Comparison of ENCODE assay signal across 20 mouse cellular contexts in the genomic region with DNA sequence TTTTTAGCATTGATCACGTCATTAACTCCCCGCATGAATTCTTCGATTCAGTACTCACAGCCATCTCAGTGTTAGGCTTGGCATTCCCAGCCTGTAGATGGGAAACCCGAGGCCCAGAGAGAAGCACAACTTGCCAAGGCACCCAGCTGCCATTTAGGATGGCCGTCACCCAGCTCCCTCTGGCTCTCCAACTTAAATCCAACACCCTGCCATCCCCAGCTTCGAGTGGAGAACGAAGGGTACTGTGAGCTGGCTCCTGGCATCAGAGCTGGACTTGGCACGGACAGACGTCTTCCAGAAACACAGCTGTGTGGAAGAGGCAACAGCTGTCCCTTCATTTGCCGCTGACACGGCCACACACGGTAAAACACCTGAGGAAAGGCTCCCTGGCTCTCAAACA. TPM values are rescaled to one million over a fixed set of nuclear protein-coding genes. Genes with fewer than 3 reads are reported as not detected.
DNase-seq lines count a peak whose midpoint lies in the region; ATAC-seq and TF ChIP-seq lines count a peak whose summit lies in the region.
"Had no signal": no experiment of that assay in that cellular context is flagged by ENCODE, and none has a peak within 500 bp of the region (broad histone marks: within the 10 kb centered on the region; RNA-seq: fewer than 3 reads in every experiment).

TSS of gene Hrk (plus strand) at position 68 of the 400 bp plus-strand sequence.

- peak; percentile 43 for DNase-seq in forebrain, postnatal 0 days
- DNase-seq in right cerebral cortex, postnatal 4 days: peak; percentile 17
- DNase-seq in right cerebral cortex, adult 18-20 months: no peak
- DNase-seq in layer of hippocampus, postnatal 25 days (ENCODE audit: extremely low spot score in 1 of 2, low spot score in 1 of 2): no peak
- DNase-seq in skeletal muscle tissue, adult 2 months (ENCODE audit: low read depth, low spot score): peak; percentile 80
- no peak for DNase-seq in adrenal gland, postnatal 10 days
- DNase-seq in spleen, postnatal 14 days (ENCODE audit: low spot score in 2 of 2): no peak
- DNase-seq: cerebellum, adult 11 months; embryo, embryonic 11 days; heart, adult 11 months; lung, postnatal 10 days had no signal

- WGBS in forebrain, postnatal 0 days: 52% methylated on average over 12 of the region's 12 CpGs
- 60% methylated on average over 12 of the region's 12 CpGs for WGBS in forebrain, embryonic 16.5 days

- H3K27me3 ChIP-seq in forebrain, postnatal 0 days (ENCODE audit: insufficient read depth, low read length): peaks cover 12% of the 10 kb centered on the region; the same call in 1 of the 2 replicates
- peaks cover 29% of the 10 kb centered on the region for H3K27me3 ChIP-seq in forebrain, embryonic 16.5 days (replicated peaks; ENCODE audit: control insufficient read depth, insufficient read depth, low read length)

- H3K36me3 ChIP-seq in forebrain, postnatal 0 days (ENCODE audit: insufficient read depth): no peaks in the 10 kb centered on the region
- no peaks in the 10 kb centered on the region for H3K36me3 ChIP-seq in forebrain, embryonic 16.5 days (ENCODE audit: control insufficient read depth, insufficient read depth)
- H3K36me3 ChIP-seq: forebrain, embryonic 12.5 days; heart, embryonic 15.5 days; hindbrain, embryonic 13.5 days; intestine, embryonic 15.5 days; limb, embryonic 12.5 days had no signal

- H3K4me3 ChIP-seq in forebrain, postnatal 0 days (ENCODE audit: low read depth, low read length): no peak within 1 kb of the TSS
- H3K4me3 ChIP-seq in forebrain, embryonic 16.5 days (replicated peaks; ENCODE audit: low read length): no peak within 1 kb of the TSS
- H3K4me3 ChIP-seq: forebrain, embryonic 12.5 days; heart, embryonic 15.5 days; hindbrain, embryonic 13.5 days; intestine, embryonic 15.5 days; limb, embryonic 12.5 days had no signal

- no peak for ATAC-seq in forebrain, postnatal 0 days
- no peak for ATAC-seq in forebrain, embryonic 16.5 days
- ATAC-seq: intestine, embryonic 15.5 days had no signal

- H3K9me3 ChIP-seq in forebrain, postnatal 0 days (ENCODE audit: low read length): no peaks in the 10 kb centered on the region
- H3K9me3 ChIP-seq in forebrain, embryonic 16.5 days (ENCODE audit: control insufficient read depth, low read length): no peaks in the 10 kb centered on the region
- H3K9me3 ChIP-seq: forebrain, embryonic 12.5 days; heart, embryonic 15.5 days; hindbrain, embryonic 13.5 days; intestine, embryonic 15.5 days; limb, embryonic 12.5 days had no signal

- H3K9ac ChIP-seq in forebrain, postnatal 0 days: no peak within 1 kb of the TSS
- no peak within 1 kb of the TSS for H3K9ac ChIP-seq in forebrain, embryonic 16.5 days (replicated peaks; ENCODE audit: low read depth, low read length)
- H3K9ac ChIP-seq: forebrain, embryonic 12.5 days; heart, embryonic 15.5 days; hindbrain, embryonic 13.5 days; intestine, embryonic 15.5 days; limb, embryonic 12.5 days; liver, embryonic 14.5 days had no signal

- no peak for TF ChIP-seq CTCF in forebrain, postnatal 0 days (IDR thresholded peaks at IDR 0.05; ENCODE audit: low read depth)

- H3K27ac ChIP-seq in forebrain, postnatal 0 days (ENCODE audit: low read depth, low read length): no peak within 1 kb of the TSS
- H3K27ac ChIP-seq in forebrain, embryonic 16.5 days (ENCODE audit: low read length): no peak within 1 kb of the TSS
- H3K27ac ChIP-seq: forebrain, embryonic 12.5 days; heart, embryonic 15.5 days; hindbrain, embryonic 13.5 days; intestine, embryonic 15.5 days; kidney, postnatal 0 days; limb, embryonic 12.5 days; liver, embryonic 14.5 days had no signal

- H3K4me1 ChIP-seq in forebrain, postnatal 0 days (ENCODE audit: insufficient read depth): 0 out of 2 replicates have a peak, but pooled peaks cover 4% of the 10 kb centered on the region
- peaks cover 4% of the 10 kb centered on the region for H3K4me1 ChIP-seq in forebrain, embryonic 16.5 days (replicated peaks; ENCODE audit: control insufficient read depth, insufficient read depth, low read length)

- H3K4me2 ChIP-seq in forebrain, postnatal 0 days (ENCODE audit: low read depth): no peak within 1 kb of the TSS
- H3K4me2 ChIP-seq in forebrain, embryonic 16.5 days (ENCODE audit: low read length): no peak within 1 kb of the TSS
- H3K4me2 ChIP-seq: forebrain, embryonic 12.5 days; heart, embryonic 15.5 days; hindbrain, embryonic 13.5 days; intestine, embryonic 15.5 days; limb, embryonic 12.5 days had no signal

RNA-seq across cellular contexts. Expression of gene Hrk, which starts in this region (rescaled TPM):
- total RNA-seq in forebrain, postnatal 0 days (2014; rRNA removed): 17.3 and 26.3 TPM in 2 replicates
- 4.7 and 8.4 TPM in 2 replicates for polyA plus RNA-seq in forebrain, postnatal 0 days (2015; fragmentation: Nextera tagmentation; extraction: Ambion mirVana)
- polyA plus RNA-seq in forebrain, embryonic 16.5 days (2015; fragmentation: Nextera tagmentation; extraction: Ambion mirVana): 2.3 and 3.3 TPM in 2 replicates
- 10 to 100 TPM; 32.8 to 36.2 TPM for total RNA-seq in layer of hippocampus, postnatal 25 days (2021)
- total RNA-seq in adrenal gland, postnatal 10 days (2021): under 1 TPM; 0.33 to 0.91 TPM
- total RNA-seq: megakaryocyte-erythroid progenitor cell, adult 5-6 weeks had no signal

Comparison
In these comparisons a context has a peak if more than half of its experiments do, and no peak if none do; other contexts are left out.
1. DNase-seq: peak in forebrain, postnatal 0 days (single experiment), right cerebral cortex, postnatal 4 days (single experiment) and skeletal muscle tissue, adult 2 months (single experiment); none in right cerebral cortex, adult 18-20 months (single experiment), layer of hippocampus, postnatal 25 days (0 of 2), adrenal gland, postnatal 10 days (single experiment) and spleen, postnatal 14 days (0 of 2).